Mouse (Mus musculus) liver, embryonic 13.5 days (tissue): ENCODE results near the gene Ptprd. TPM values are rescaled to one million over a fixed set of nuclear protein-coding genes. Genes with fewer than 3 reads are reported as not detected.
"Not testable (repeated sequence)": the region's sequence is repeated elsewhere in the genome, so short reads cannot be mapped to it uniquely, and the experiment has no call there.

Experiments
- ATAC-seq: fragments of 200-750 bp; cut with Nextera tagmentation; 2 replicates; pipeline ENCODE4 v1.8.0; 2017; ENCODE audit warnings: low read depth, mild to moderate bottlenecking, moderate number of reproducible peaks, moderate library complexity
- DNase-seq: peaks from one replicate; pipeline ENCODE4 v3.0.0; 2022
- H3K27ac ChIP-seq: fragments of 300-500 bp; sonication (generic); 2 replicates; pipeline ENCODE4 v1.5.1; 2015; ENCODE audit warnings: moderate library complexity, mild to moderate bottlenecking, inconsistent platforms
- H3K27me3 ChIP-seq: fragments of 300-500 bp; sonication (generic); 2 replicates; pipeline ENCODE4 v1.6.1; 2015; ENCODE audit warnings: mild to moderate bottlenecking, inconsistent platforms
- H3K36me3 ChIP-seq: fragments of 300-500 bp; sonication (generic); 2 replicates; pipeline ENCODE4 v1.6.1; 2015; ENCODE audit warnings: mild to moderate bottlenecking, inconsistent platforms
- H3K4me1 ChIP-seq: fragments of 300-500 bp; sonication (generic); replicated peaks from 2 replicates; pipeline ENCODE4 v1.6.1; 2015; ENCODE audit warnings: inconsistent platforms
- H3K4me2 ChIP-seq: fragments of 300-500 bp; sonication (generic); 2 replicates; pipeline ENCODE4 v1.6.1; 2015; ENCODE audit warnings: inconsistent platforms, mild to moderate bottlenecking, moderate library complexity
- H3K4me3 ChIP-seq: fragments of 300-500 bp; sonication (generic); replicated peaks from 2 replicates; pipeline ENCODE4 v1.5.1; 2015; ENCODE audit warnings: mild to moderate bottlenecking, inconsistent platforms
- H3K9ac ChIP-seq: fragments of 300-500 bp; sonication (generic); 2 replicates; pipeline ENCODE4 v1.6.1; 2015; ENCODE audit warnings: mild to moderate bottlenecking, inconsistent platforms
- H3K9me3 ChIP-seq: fragments of 300-500 bp; sonication (generic); replicated peaks from 2 replicates; pipeline ENCODE4 v1.6.1; 2016; ENCODE audit warnings: inconsistent platforms
- WGBS: fragments of 180-500 bp; shearing (Covaris S2); methylation state at CpG from one replicate; pipeline ENCODE4 v1.1.7; 2015; ENCODE audit not compliant: insufficient replicate concordance; 5-methylcytosine and 5-hydroxymethylcytosine counted together
- polyA plus RNA-seq: library from polyadenylated mRNA; unstranded; fragments of >200 nt; fragmentation: Nextera tagmentation; extraction: Ambion mirVana; gene quantifications from 2 replicates; pipeline ENCODE4 v1.2.1, GENCODE M21; 2015

Gene Ptprd
- polyA plus RNA-seq, 1 experiment from 2014 or later: 1.8 TPM

- H3K4me3 ChIP-seq: no peak overlapping the region
- no peaks in the 10 kb centered on the region for H3K36me3 ChIP-seq
- no peaks in the 10 kb centered on the region for H3K27me3 ChIP-seq
- DNase-seq (no peak), ATAC-seq (no peak)
- 58% methylated on average over 4 of the region's 4 CpGs for WGBS
- H3K4me1 ChIP-seq: no peaks in the 10 kb centered on the region
- no peak overlapping the region for H3K9ac ChIP-seq
- H3K27ac ChIP-seq: no peak overlapping the region
- H3K9me3 ChIP-seq: no peaks in the 10 kb centered on the region
- H3K4me2 ChIP-seq: no peak overlapping the region
Observed at GRCm38 (mm10) chr4:77889489-77889888, 322.3 kb downstream of the Ptprd start.

DNA sequence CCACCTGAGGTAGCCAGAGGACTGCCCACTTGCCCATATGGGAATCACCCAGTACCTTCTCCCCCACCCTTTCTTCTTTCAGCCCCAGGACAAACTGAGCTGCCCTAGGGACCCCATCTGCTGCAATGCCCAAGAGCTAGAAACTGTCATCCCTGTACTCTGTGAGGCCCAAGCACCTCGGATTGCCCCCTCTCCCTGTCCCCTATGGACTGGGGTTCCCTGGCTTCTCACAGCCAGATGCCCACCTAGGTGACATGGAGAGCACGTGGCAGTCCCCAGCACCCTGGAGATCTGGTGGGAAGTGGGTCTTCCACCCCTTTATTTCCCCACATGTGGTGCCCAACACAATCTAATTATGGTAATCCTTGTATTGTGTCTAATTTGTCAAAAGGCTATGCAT lies 331.5 kb downstream of the Ptprd start:
- Histone ChIP-seq H3K9ac (no peak overlapping the region), H3K9me3 (no peaks in the 10 kb centered on the region), H3K27me3 (no peaks in the 10 kb centered on the region), H3K4me1 (no peaks in the 10 kb centered on the region), H3K27ac (no peak overlapping the region), H3K36me3 (no peaks in the 10 kb centered on the region), H3K4me2 (no peak overlapping the region), H3K4me3 (no peak overlapping the region)
- WGBS: 33% methylated on average over 2 of the region's 2 CpGs
- ATAC-seq (no peak), DNase-seq (no peak)

- no peak overlapping the region for H3K4me2 ChIP-seq
- H3K9ac ChIP-seq: no peak overlapping the region
- no peak overlapping the region for H3K4me3 ChIP-seq
- WGBS: 65% methylated on average over 5 of the region's 5 CpGs
- H3K36me3 ChIP-seq: no peaks in the 10 kb centered on the region
- H3K27ac ChIP-seq: no peak overlapping the region
- H3K4me1 ChIP-seq: no peaks in the 10 kb centered on the region
- no peaks in the 10 kb centered on the region for H3K27me3 ChIP-seq
- ATAC-seq (no peak), DNase-seq (no peak)
- no peaks in the 10 kb centered on the region for H3K9me3 ChIP-seq
Observed at GRCm38 (mm10) chr4:77861269-77861668, 350.5 kb downstream of the Ptprd start.

DNA sequence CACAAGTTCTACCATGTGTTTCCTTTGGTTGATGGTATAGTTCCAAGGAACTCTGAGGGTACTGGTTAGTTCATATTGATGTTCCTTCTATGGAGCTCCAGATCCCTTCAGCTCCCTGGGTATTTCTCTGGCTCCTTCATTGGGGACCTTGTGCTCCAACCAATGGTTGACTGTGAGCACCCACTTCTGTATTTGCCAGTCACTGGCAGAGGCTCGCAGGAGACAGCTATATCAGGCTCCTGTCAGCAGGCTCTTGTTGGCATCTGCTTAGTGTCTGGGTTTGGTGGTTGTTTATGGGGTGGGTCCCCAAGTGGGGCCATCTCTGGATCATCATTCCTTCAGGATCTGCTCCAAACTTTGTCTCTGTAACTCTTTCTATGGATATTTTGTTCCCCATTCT lies 414.4 kb downstream of the Ptprd start:
- H3K4me3 ChIP-seq, H3K9ac ChIP-seq, H3K4me1 ChIP-seq, H3K27me3 ChIP-seq, H3K27ac ChIP-seq, ATAC-seq, DNase-seq, H3K4me2 ChIP-seq, H3K9me3 ChIP-seq, H3K36me3 ChIP-seq: not testable (repeated sequence)
- 68% methylated on average over 1 of the region's 1 CpGs for WGBS

DNA sequence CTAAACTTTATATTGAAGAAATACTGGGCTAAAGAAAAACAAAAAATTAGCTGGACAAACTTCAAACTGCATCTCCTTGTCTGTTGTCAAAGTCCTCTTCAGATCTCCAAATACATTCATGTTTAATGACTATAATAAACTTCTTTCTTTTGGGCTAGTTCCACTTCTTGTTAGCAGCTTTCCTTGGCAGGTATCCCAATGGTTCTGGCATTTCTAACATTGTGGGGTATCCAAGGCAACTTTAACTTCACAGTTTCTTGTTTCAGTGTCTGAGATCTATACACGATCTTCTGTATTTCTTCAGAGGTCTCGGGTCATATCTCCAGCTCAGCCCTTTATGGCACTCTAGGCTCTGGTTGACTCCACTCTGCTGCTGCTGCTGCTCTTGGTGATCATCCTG lies 434.5 kb downstream of the Ptprd start:
- H3K9ac ChIP-seq: no peak overlapping the region
- no peaks in the 10 kb centered on the region for H3K4me1 ChIP-seq
- 54% methylated on average over 2 of the region's 2 CpGs for WGBS
- H3K9me3 ChIP-seq: no peaks in the 10 kb centered on the region
- no peaks in the 10 kb centered on the region for H3K27me3 ChIP-seq
- H3K4me2 ChIP-seq: no peak overlapping the region
- ATAC-seq (no peak), DNase-seq (no peak)
- no peak overlapping the region for H3K27ac ChIP-seq
- H3K36me3 ChIP-seq: no peaks in the 10 kb centered on the region
- H3K4me3 ChIP-seq: no peak overlapping the region

DNA sequence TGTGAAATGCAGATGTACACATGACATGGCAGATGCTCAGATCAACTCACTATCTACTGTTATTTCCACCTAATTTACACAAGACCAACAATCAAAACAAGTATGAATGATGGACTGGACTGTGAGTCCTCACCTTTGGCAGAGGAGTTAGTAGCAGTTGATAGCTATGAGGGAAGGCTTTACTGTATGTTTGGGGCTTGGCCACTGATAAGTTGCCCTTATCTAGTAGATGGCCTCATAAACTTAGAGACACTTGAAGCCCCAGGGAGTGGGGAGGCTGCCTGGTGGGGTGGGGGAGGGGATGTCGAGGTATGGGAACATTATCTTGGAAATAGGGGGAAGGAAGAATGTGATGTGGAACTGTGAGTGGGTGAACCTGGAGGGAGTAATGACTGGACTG lies 448.0 kb downstream of the Ptprd start:
- ATAC-seq (no peak), DNase-seq (no peak)
- WGBS: 42% methylated on average over 1 of the region's 1 CpGs
- no peak overlapping the region for H3K9ac ChIP-seq
- H3K27ac ChIP-seq: no peak overlapping the region
- H3K36me3 ChIP-seq: no peaks in the 10 kb centered on the region
- no peaks in the 10 kb centered on the region for H3K9me3 ChIP-seq
- H3K4me2 ChIP-seq: no peak overlapping the region
- no peaks in the 10 kb centered on the region for H3K27me3 ChIP-seq
- H3K4me3 ChIP-seq: no peak overlapping the region
- no peaks in the 10 kb centered on the region for H3K4me1 ChIP-seq

DNA sequence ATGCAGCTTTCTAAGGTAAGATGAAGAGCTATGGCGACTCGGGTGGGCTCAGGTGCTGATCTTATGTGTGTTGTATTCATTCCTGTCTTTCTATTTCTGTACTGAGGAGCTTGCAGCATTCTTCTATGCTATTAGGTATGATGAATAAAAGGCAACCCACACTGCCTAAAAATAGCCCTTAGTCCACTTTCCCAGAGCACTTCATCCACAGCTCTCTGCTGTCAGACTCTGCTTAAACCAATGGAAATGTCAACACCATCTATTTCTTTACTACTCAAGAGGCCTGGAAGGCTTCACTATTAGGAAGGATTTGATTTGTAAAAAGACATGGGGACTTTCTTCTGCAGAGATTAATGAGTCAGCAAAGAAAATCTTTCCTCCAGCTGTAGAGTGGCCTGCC lies 468.4 kb downstream of the Ptprd start:
- Histone ChIP-seq H3K4me2 (no peak overlapping the region), H3K4me1 (no peaks in the 10 kb centered on the region), H3K9ac (no peak overlapping the region), H3K27ac (no peak overlapping the region), H3K9me3 (no peaks in the 10 kb centered on the region), H3K27me3 (no peaks in the 10 kb centered on the region), H3K36me3 (no peaks in the 10 kb centered on the region), H3K4me3 (no peak overlapping the region)
- no peak for DNase-seq
- no peak for ATAC-seq
- WGBS: 61% methylated on average over 2 of the region's 2 CpGs

- ATAC-seq: no peak
- Histone ChIP-seq H3K4me2 (no peak overlapping the region), H3K36me3 (no peaks in the 10 kb centered on the region), H3K4me3 (no peak overlapping the region), H3K9me3 (no peaks in the 10 kb centered on the region), H3K27ac (no peak overlapping the region), H3K27me3 (no peaks in the 10 kb centered on the region), H3K4me1 (no peaks in the 10 kb centered on the region), H3K9ac (no peak overlapping the region)
- no peak for DNase-seq
- 66% methylated on average over 6 of the region's 6 CpGs for WGBS
Observed at GRCm38 (mm10) chr4:77721908-77722307, 489.9 kb downstream of the Ptprd start.

DNA sequence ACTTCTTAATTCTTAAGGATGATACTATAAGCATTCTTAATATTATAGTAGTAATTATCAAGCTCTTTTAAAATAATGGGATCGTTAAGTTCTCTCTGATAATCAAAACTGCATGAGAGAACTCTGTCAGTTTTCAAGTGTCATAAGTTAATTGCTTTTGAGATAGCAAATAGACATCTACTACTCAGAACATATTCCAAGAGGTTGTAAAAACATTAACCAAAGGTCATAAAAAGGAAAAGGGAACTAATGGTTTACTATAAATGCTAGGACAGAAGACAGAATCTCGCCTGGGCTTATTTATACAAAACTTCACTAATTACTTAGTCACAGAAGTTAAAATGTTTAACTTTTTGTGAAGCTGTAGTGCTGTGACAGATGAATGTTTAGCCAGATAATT lies 494.0 kb downstream of the Ptprd start:
- H3K36me3 ChIP-seq: no peaks in the 10 kb centered on the region
- 43% methylated on average over 2 of the region's 2 CpGs for WGBS
- no peak for ATAC-seq
- H3K4me2 ChIP-seq: no peak overlapping the region
- no peaks in the 10 kb centered on the region for H3K9me3 ChIP-seq
- no peak overlapping the region for H3K9ac ChIP-seq
- H3K4me3 ChIP-seq: no peak overlapping the region
- H3K27me3 ChIP-seq: no peaks in the 10 kb centered on the region
- no peaks in the 10 kb centered on the region for H3K4me1 ChIP-seq
- H3K27ac ChIP-seq: no peak overlapping the region
- DNase-seq: no peak

GRCm38 (mm10) chr4:77710231-77710630 lies 501.5 kb downstream of the Ptprd start:
- Histone ChIP-seq H3K27me3 (no peaks in the 10 kb centered on the region), H3K27ac (no peak overlapping the region)

DNA sequence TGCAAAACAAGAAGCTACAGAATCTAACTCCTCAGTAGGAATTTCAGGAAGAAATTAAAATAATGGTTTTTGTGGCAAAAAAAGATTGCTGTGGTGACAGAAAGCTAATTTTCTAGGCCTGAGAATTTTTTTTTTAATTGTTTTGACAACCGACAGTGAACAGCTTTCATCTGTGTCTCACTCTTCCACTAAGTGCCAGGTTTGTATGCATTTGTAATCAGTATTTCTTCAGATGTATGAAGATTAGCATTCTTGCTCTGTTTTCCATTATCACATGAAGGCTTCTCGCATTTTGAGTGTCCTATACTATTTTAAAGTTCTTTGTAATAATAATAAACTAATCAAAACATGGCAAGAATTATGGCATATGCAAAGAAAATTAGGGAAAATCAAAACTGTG lies 513.5 kb downstream of the Ptprd start:
- H3K27ac ChIP-seq: no peak overlapping the region
- no peaks in the 10 kb centered on the region for H3K36me3 ChIP-seq
- H3K9me3 ChIP-seq: no peaks in the 10 kb centered on the region; the same call in 1 of the 2 replicates
- H3K4me3 ChIP-seq: no peak overlapping the region
- DNase-seq: no peak
- no peaks in the 10 kb centered on the region for H3K27me3 ChIP-seq
- H3K4me1 ChIP-seq: no peaks in the 10 kb centered on the region
- no peak overlapping the region for H3K4me2 ChIP-seq
- 63% methylated on average over 2 of the region's 2 CpGs for WGBS
- no peak overlapping the region for H3K9ac ChIP-seq
- no peak for ATAC-seq

More at GRCm38 (mm10) chr4:77710231-77710630, 501.5 kb downstream of the Ptprd start:
- no peak overlapping the region for H3K9ac ChIP-seq
- ATAC-seq (no peak), DNase-seq (no peak)
- WGBS: 59% methylated on average over 2 of the region's 2 CpGs
- H3K4me3 ChIP-seq: no peak overlapping the region
- no peaks in the 10 kb centered on the region for H3K9me3 ChIP-seq
- no peaks in the 10 kb centered on the region for H3K4me1 ChIP-seq
- no peaks in the 10 kb centered on the region for H3K36me3 ChIP-seq
- H3K4me2 ChIP-seq: no peak overlapping the region

DNA sequence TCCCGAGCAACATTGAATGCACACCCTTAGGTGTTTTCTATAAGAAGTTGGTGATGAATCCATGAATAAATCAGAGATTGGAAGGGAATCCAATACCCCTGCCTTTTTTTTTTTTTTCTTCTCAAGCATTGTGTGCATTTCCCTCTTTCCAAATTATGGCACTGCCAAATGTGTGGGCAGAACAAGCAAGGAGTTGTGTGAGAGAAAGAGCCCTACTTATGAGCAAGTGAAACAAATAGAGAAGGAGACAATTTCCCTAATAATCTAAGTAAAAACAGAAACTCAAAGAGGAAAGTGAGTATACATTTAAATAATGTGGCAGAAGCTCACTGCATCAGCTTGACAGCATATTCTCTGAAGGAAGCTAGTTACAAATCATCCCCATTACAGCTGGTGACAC lies 536.0 kb downstream of the Ptprd start:
- Histone ChIP-seq H3K9me3 (no peaks in the 10 kb centered on the region), H3K9ac (no peak overlapping the region), H3K4me2 (no peak overlapping the region), H3K36me3 (no peaks in the 10 kb centered on the region), H3K27ac (no peak overlapping the region), H3K4me3 (no peak overlapping the region), H3K27me3 (no peaks in the 10 kb centered on the region), H3K4me1 (no peaks in the 10 kb centered on the region)
- WGBS: 47% methylated on average over 1 of the region's 1 CpGs
- DNase-seq (no peak), ATAC-seq (no peak)
